Comparison of ENCODE assay signal across 13 mouse cellular contexts in the genomic region with DNA sequence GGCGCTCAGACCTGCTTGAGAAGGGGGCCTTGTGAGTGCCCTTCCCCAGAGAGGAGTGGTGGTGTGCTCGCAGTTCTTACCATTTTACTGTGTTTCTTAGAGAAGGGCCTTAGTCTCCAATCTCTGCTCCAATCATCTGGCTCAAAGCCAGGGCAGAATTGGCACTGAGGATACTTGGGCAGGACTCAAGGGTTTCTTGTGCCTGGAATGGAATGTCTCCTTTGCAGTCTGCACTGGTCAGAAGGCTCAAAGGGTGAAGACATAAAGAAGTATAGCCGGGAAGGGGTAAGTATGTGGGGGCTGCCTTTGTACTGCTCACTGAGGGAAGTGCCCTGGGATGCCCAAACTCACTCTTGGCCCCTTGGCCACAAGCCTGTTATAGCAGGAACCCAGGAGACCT. TPM values are rescaled to one million over a fixed set of nuclear protein-coding genes. Genes with fewer than 3 reads are reported as not detected.
DNase-seq lines count a peak whose midpoint lies in the region; ATAC-seq and TF ChIP-seq lines count a peak whose summit lies in the region.
"Had no signal": no experiment of that assay in that cellular context is flagged by ENCODE, and none has a peak within 500 bp of the region (broad histone marks: within the 10 kb centered on the region; RNA-seq: fewer than 3 reads in every experiment).

No protein-coding gene starts in this region.

- no peak overlapping the region for H3K4me3 ChIP-seq in gastrocnemius, adult 2 months
- H3K4me3 ChIP-seq in lung, embryonic 16.5 days (ENCODE audit: low read length): no peak overlapping the region
- H3K4me3 ChIP-seq: heart, embryonic 12.5 days had no signal

- intact Hi-C loops in gastrocnemius, adult 2 months (cut with DNase I): no loop called here
- intact Hi-C loops in gastrocnemius, postnatal 36 days (cut with DNase I): no loop called here

- H3K4me2 ChIP-seq in lung, embryonic 16.5 days (ENCODE audit: low read depth, low read length): no peak overlapping the region
- H3K4me2 ChIP-seq: heart, embryonic 12.5 days had no signal

- 42% methylated on average over 3 of the region's 3 CpGs for WGBS in lung, embryonic 16.5 days

- H3K9me3 ChIP-seq in lung, embryonic 16.5 days (ENCODE audit: control insufficient read depth, low read length): no peaks in the 10 kb centered on the region
- H3K9me3 ChIP-seq: heart, embryonic 12.5 days had no signal

- no peak overlapping the region for H3K27ac ChIP-seq in gastrocnemius, adult 2 months
- peak overlapping the region; percentile 77 for H3K27ac ChIP-seq in lung, embryonic 16.5 days (ENCODE audit: low read length)

- H3K27me3 ChIP-seq in lung, embryonic 16.5 days (ENCODE audit: control insufficient read depth, insufficient read depth, low read depth, low read length): no peaks in the 10 kb centered on the region
- H3K27me3 ChIP-seq: heart, embryonic 12.5 days had no signal

- H3K36me3 ChIP-seq in lung, embryonic 16.5 days (ENCODE audit: control insufficient read depth, insufficient read depth, low read length): no peaks in the 10 kb centered on the region
- H3K36me3 ChIP-seq: heart, embryonic 12.5 days had no signal

- peak overlapping the region; percentile 18; the same call in 1 of the 2 replicates for H3K9ac ChIP-seq in lung, embryonic 16.5 days (ENCODE audit: low read length)
- H3K9ac ChIP-seq: heart, embryonic 12.5 days had no signal

- TF ChIP-seq CTCF in gastrocnemius, adult 2 months (IDR thresholded peaks at IDR 0.05): no peak

- peak; percentile 47 for DNase-seq in gastrocnemius, adult 2 months
- no peak for DNase-seq in gastrocnemius, postnatal 36 days
- peak; percentile 42 for DNase-seq in MN1 (ENCODE audit: low spot score)
- peak; percentile 73 for DNase-seq in kidney, adult 9 months
- DNase-seq in spleen, adult 18-20 months: no peak
- DNase-seq in layer of hippocampus, adult 8-10 months (ENCODE audit: low spot score in 2 of 2): no peak
- DNase-seq: cerebellum, adult 11-12 months; embryo, embryonic 11 days had no signal

- ATAC-seq in lung, embryonic 16.5 days (ENCODE audit: low read depth): peak; percentile 81
- no peak for ATAC-seq in frontal cortex, adult (ENCODE audit: low TSS enrichment)
- ATAC-seq: CD4-positive, CD25-positive, alpha-beta regulatory T cell, adult 4 months had no signal

- peaks cover 22% of the 10 kb centered on the region for H3K4me1 ChIP-seq in lung, embryonic 16.5 days (replicated peaks; ENCODE audit: control insufficient read depth, insufficient read depth, low read length)

RNA-seq across cellular contexts. Expression of a gene that starts 29.3 kb away (rescaled TPM):
- under 1 TPM; 0.11 to 0.13 TPM for total RNA-seq in gastrocnemius, adult 2 months (2021)
- under 1 TPM in 1 of 2 experiments, not detected in 1; 0.25 TPM for total RNA-seq in gastrocnemius, postnatal 36 days (2021)
- polyA plus RNA-seq in lung, embryonic 16.5 days (2015; fragmentation: Nextera tagmentation; extraction: Ambion mirVana): 11.0 and 13.2 TPM in 2 replicates
- total RNA-seq in layer of hippocampus, adult 8-10 months (2022): 1 to 10 TPM; 6.5 to 9.7 (median 7.3) TPM
- total RNA-seq: liver, adult 2 months had no signal
- polyA plus RNA-seq: CD4-positive, CD25-positive, alpha-beta regulatory T cell, adult 4 months had no signal

RNA-seq across cellular contexts. Expression of a gene that starts 41.3 kb away (rescaled TPM):
- 10 to 100 TPM in 1 of 2 experiments, 1 to 10 TPM in 1; 9.1 to 13.4 TPM for total RNA-seq in gastrocnemius, adult 2 months (2021)
- 1 to 10 TPM; 8.1 to 9.8 TPM for total RNA-seq in gastrocnemius, postnatal 36 days (2021)
- polyA plus RNA-seq in lung, embryonic 16.5 days (2015; fragmentation: Nextera tagmentation; extraction: Ambion mirVana): 9.1 and 9.9 TPM in 2 replicates
- total RNA-seq in layer of hippocampus, adult 8-10 months (2022): 10 to 100 TPM in 2 of 4 experiments, 1 to 10 TPM in 2; 8.0 to 13.4 (median 10.0) TPM

RNA-seq across cellular contexts. Expression of a gene that starts 41.5 kb away (rescaled TPM):
- total RNA-seq in gastrocnemius, adult 2 months (2021): 10 to 100 TPM in 1 of 2 experiments, 1 to 10 TPM in 1; 9.3 to 10.7 TPM
- 1 to 10 TPM; 7.4 to 8.3 TPM for total RNA-seq in gastrocnemius, postnatal 36 days (2021)
- polyA plus RNA-seq in lung, embryonic 16.5 days (2015; fragmentation: Nextera tagmentation; extraction: Ambion mirVana): 12.3 and 12.6 TPM in 2 replicates
- 10 to 100 TPM; 55.3 to 80.0 (median 65.7) TPM for total RNA-seq in layer of hippocampus, adult 8-10 months (2022)

RNA-seq across cellular contexts. Expression of a gene that starts 53.1 kb away (rescaled TPM):
- 1,000 to 10,000 TPM; 2,556 to 3,331 TPM for total RNA-seq in gastrocnemius, adult 2 months (2021)
- 1,000 to 10,000 TPM; 2,923 to 3,646 TPM for total RNA-seq in gastrocnemius, postnatal 36 days (2021)
- 1,125 and 1,193 TPM in 2 replicates for polyA plus RNA-seq in lung, embryonic 16.5 days (2015; fragmentation: Nextera tagmentation; extraction: Ambion mirVana)
- total RNA-seq in layer of hippocampus, adult 8-10 months (2022): 1,000 to 10,000 TPM; 1,385 to 1,484 (median 1,437) TPM

Comparison
In these comparisons a context has a peak if more than half of its experiments do, and no peak if none do; other contexts are left out.
1. DNase-seq: peak in gastrocnemius, adult 2 months (single experiment), MN1 (single experiment) and kidney, adult 9 months (single experiment); none in gastrocnemius, postnatal 36 days (0 of 2), spleen, adult 18-20 months (0 of 2) and layer of hippocampus, adult 8-10 months (0 of 2).
2. RNA of a gene that starts 29.3 kb away (total RNA-seq): 6.5 to 9.7 TPM in layer of hippocampus, adult 8-10 months; 0.25 TPM in gastrocnemius, postnatal 36 days and 0.11 to 0.13 TPM in gastrocnemius, adult 2 months; every median in the first group is over 4 times any median in the second.
3. RNA of a gene that starts 41.5 kb away (total RNA-seq): 55.3 to 80.0 TPM in layer of hippocampus, adult 8-10 months; 9.3 to 10.7 TPM in gastrocnemius, adult 2 months and 7.4 to 8.3 TPM in gastrocnemius, postnatal 36 days; every median in the first group is over 4 times any median in the second.